Mouse (Mus musculus): ENCODE measurements around the gene Sox30.

DNA sequence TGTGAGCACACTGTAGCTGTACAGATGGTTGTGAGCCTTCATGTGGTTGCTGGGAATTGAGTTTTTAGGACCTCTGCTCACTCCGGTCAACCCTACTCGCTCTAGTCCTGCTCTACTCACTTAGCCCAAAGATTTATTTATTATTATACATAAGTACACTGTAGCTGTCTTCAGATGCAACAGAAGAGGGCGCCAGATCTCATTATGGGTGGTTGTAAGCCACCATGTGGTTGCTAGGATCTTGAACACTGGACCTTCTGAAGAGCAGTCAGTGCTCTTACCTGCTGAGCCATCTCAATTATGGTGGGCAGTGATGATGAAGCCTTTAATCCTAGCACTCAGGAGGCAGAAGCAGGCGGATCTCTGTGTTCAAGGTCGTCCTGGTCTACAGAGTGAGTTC is 20.1 kb upstream of the Sox30 start:
- no peak for TF ChIP-seq CTCF (IDR thresholded peaks at IDR 0.05; ENCODE audit: low read depth, low read length)
- TF ChIP-seq POLR2A (IDR thresholded peaks at IDR 0.05; ENCODE audit: borderline replicate concordance, low read depth, low read length) = no peak

Measured in bone marrow macrophage, adult 2 months (primary cell).